Mouse (Mus musculus) embryonic stem cell, embryonic (primary cell): ENCODE results near the gene Themis2.

ENCODE experiments used
- CTCF ChIA-PET, 4 experiments: fragments of 300-600 bp in 2 of 4; fragments of 350-600 bp in 2 of 4; sonication (Branson Sonifier 250); formaldehyde crosslinking; loops; one replicate each; lab custom pipeline; 2022; ENCODE audit warnings: inconsistent platforms in 2 of 4; lab: Charles Lee
- POLR2A ChIA-PET, 4 experiments: fragments of 300-600 bp in 2 of 4; fragments of 350-600 bp in 2 of 4; sonication (Branson Sonifier 250); formaldehyde crosslinking; loops; one replicate each; lab custom pipeline; 2022; ENCODE audit warnings: antibody characterized with exemption in 4 of 4, inconsistent platforms in 1 of 4; lab: Charles Lee

The Themis2 gene

DNA sequence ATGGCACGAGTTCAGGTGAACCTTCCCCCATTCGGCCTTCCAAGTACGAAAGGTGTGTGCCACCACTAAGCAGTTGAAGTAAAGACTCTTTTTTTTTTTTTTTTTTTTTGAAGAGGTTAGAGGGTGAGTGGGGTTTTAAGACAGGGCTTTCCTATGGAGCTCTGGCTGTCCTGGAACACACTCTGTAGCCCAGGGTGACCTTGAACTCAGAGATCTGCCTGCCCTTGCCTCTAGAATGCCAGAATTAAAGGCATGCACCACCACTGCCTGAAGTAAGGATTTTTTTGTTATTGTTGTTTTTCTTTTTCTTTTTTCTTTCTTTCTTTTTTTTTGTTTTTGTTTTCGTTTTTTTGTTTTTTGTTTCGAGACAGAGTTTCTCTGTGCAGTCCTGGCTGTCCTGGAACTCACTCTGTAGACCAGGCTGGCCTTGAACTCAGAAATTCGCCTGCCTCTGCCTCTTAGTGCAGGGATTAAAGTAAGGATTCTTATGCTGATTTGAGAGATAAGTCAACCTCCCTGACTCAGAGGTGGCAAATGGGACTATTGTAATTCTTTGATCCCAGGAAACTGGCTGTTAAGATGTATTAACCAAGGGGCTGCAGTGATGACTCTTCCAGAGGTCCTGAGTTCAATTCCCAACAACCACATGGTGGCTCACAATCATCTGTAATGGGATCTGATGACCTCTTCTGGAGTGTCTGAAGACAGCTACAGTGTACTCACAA lies 46.8 kb downstream of the Themis2 start:
- POLR2A ChIA-PET: interaction anchor here (0.6 to 4.7 kb wide), 18 partner anchors 8 to 241 kb away, joined by 3 to 178 read pairs (median 4); partner anchors contain the start of genes Ppp1r8 (in 2 of the 4), Rpa2 (in 1 of the 4), Smpdl3b (in 1 of the 4) and Xkr8 (in 1 of the 4)
- CTCF ChIA-PET: interaction anchor here in 3 of 4 experiments (0.6 to 0.7 kb wide), 4 partner anchors 16 to 181 kb away, joined by 3 to 7 read pairs (median 3); no protein-coding TSS in a partner anchor

DNA sequence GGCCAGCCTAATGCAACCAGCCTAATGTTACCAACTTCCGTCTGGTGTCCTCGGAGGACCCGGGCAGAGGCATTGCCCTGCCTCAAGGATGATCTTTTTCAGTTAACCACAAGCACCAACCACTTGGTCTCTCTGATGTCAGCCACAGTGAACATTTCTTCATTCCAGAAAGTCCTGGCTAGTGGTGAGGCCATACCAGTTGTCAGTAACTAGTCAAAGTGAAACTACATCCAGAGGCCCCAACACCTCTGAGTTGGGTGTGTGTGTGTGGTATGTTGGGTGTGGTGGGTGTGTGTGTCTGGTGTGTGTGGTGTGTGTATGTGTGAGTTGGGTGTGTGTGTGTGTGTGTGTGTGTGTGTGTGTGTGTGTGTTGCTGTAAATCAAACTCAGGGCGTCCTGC lies 47.4 kb downstream of the Themis2 start:
- CTCF ChIA-PET: no interaction called here
- POLR2A ChIA-PET: interaction anchor here (0.6 to 19.3 kb wide), 19 partner anchors 6 to 240 kb away, joined by 3 to 244 read pairs (median 4); partner anchors contain the start of genes Ppp1r8 (in 2 of the 4), Smpdl3b (in 2 of the 4) and Sesn2 (in 1 of the 4)

DNA sequence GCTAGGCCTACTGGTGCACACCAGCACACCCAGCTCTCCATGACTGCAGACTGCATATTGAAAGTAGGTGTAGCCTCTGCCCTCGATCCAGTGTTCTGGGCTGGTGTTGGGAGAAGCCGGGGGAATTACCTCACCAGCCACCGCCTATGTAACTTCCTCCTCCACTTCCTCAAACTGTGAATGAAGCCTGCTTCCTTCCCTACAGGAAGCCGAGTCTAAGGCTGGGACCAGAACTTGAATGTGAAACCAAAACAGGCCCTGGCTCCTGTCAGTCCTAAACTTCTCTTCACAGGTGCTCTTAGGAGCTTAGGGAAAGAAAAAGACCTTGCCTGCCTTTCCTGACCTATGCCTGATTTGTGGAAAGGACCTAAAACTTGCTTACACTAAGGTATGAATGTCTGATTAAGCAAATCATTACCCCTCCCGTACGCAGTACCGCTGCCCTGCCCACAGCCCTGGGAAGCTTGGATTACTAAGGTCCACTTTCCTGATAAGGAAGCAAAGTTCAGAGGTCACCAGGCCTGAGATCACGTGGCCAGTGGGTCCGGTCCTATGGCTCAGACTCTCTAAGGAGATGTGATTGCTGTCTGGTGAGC lies 48.4 kb downstream of the Themis2 start:
- POLR2A ChIA-PET: interaction anchor here in 3 of 4 experiments (0.6 to 19.3 kb wide), 23 partner anchors 7 to 238 kb away, joined by 3 to 244 read pairs (median 4); partner anchors contain the start of genes Ppp1r8 (in 2 of the 3), Rpa2 (in 2 of the 3), Smpdl3b (in 2 of the 3) and Sesn2 (in 1 of the 3)
- CTCF ChIA-PET: interaction anchor here in 1 of 4 experiments (0.6 to 0.8 kb wide), 2 partner anchors 77 to 326 kb away, joined by 3 to 4 read pairs; no protein-coding TSS in a partner anchor

DNA sequence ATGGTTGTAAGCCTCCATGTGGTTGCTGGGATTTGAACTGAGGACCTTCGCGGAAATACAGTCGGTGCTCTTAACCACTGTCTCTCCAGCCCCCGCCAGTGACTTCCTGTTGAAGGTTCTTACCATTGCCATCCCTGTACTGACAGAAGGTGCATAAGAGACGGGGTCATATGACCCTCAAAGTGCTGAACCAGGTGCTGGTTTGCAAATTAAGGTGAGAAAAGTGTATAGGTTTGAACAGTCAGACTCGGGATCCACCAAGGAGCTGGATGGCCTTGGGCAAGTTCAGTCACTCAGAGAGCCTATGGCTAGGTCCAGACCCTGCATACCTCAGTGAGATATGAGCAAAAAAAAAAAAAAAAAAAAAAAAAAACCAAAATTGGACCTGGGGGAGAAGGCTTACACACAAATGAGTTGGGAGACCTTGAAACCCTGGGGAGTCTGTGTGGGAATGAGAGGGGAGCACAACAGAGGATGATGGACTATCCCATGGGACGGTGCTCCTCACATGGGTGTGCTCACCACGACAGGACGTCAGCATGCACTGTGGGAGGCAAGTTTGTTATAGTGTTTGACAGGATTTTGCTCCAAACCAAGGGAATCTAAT lies 49.2 kb downstream of the Themis2 start:
- POLR2A ChIA-PET: interaction anchor here (0.6 to 19.3 kb wide), 22 partner anchors 8 to 391 kb away, joined by 3 to 244 read pairs (median 4); partner anchors contain the start of genes Smpdl3b (in 2 of the 4), Ppp1r8 (in 1 of the 4) and Rpa2 (in 1 of the 4)
- CTCF ChIA-PET: interaction anchor here in 1 of 4 experiments (0.8 kb wide), 1 partner anchor 77 kb away, joined by 4 read pairs; no protein-coding TSS in a partner anchor

- CTCF ChIA-PET: interaction anchor here in 2 of 4 experiments (0.9 to 1.1 kb wide), 2 partner anchors 13 to 79 kb away, joined by 3 read pairs; partner anchors contain the start of gene Smpdl3b (in 1 of the 2)
These were observed 51.9 kb downstream of the Themis2 start for GRCm38 (mm10) chr4:132743992-132744911.

DNA sequence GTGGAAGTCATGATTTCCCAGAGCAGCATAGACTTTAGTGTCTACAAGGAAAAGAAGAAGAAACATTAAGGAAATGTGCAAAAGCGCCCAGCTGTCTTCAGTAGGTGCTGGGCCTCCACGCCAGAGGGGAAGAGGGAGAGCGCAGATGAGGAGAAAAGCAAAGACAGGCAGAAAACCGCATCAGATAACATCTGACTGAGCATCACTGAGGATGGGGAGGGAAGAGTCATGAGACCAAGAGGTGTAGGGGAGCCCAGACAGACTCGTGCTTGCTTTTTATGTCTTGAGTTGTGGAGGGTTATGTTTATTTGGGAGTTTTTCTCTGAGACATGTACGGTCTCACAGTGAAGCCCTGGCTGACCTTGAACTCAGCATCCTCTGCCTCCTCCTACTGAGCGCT lies 54.7 kb downstream of the Themis2 start:
- CTCF ChIA-PET: interaction anchor here in 1 of 4 experiments (0.6 kb wide), 1 partner anchor 449 kb away, joined by 3 read pairs; no protein-coding TSS in a partner anchor
- POLR2A ChIA-PET: interaction anchor here (0.6 to 26.2 kb wide), 8 partner anchors 8 to 148 kb away, joined by 3 to 562 read pairs (median 4); partner anchors contain the start of genes Rpa2 (in 3 of the 4), Smpdl3b (in 1 of the 4) and Xkr8 (in 1 of the 4)

More at GRCm38 (mm10) chr4:132743992-132744911, 51.9 kb downstream of the Themis2 start:
- POLR2A ChIA-PET: interaction anchor here in 2 of 4 experiments (1.4 to 26.2 kb wide), 4 partner anchors 9 to 30 kb away, joined by 4 to 562 read pairs (median 134); partner anchors contain the start of genes Rpa2 (in 1 of the 2), Smpdl3b (in 1 of the 2) and Xkr8 (in 1 of the 2)

DNA sequence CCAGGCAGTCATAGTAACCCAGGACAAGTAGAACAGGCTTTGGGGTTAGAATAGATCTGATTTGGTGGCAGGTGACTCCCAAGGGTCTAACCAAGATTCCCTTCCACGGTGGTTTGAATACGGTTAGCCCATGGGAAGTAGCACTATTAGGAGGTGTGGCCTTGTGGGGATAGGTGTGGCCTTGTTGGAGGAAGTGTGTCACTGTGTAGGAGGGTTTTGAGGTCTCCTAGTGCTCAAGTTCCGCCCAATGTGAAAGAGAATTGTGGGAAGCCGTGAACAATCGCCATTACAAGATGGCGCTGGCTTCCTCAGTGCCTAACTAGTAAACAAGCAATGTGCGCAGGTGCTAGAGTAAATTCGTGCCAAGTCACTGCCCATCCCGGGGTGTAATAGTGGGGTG lies 59.0 kb downstream of the Themis2 start:
- ChIA-PET CTCF (interaction anchor here in 1 of 4 experiments (1.2 kb wide), 1 partner anchor 31 kb away, joined by 3 read pairs; the partner anchor contains the start of gene Rpa2), POLR2A (interaction anchor here in 3 of 4 experiments (0.6 to 26.2 kb wide), 31 partner anchors 9 to 981 kb away, joined by 3 to 562 read pairs (median 4); partner anchors contain the start of genes Rpa2 (in 2 of the 3), Ppp1r8 (in 1 of the 3), Rcc1 (in 1 of the 3) and Smpdl3b (in 1 of the 3))

DNA sequence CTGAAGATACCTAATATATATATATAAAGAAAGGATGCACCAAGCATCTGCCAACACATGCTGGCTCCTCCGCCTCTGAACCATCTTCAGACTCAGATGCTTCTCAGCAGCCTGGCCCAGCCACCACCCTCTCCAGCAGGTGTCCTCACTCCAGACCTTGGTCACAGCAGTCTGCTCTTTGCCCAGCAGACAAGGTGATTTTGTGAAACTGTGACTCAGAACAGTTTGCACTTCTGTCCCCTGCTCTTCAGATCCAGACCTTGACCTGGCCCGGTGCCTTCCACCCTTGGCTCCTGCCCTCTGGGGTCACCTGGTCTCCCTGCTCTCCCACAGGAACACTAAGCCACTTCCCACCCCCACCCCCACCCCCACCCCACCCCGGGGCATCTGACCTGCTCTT lies 60.3 kb downstream of the Themis2 start:
- CTCF ChIA-PET: interaction anchor here in 3 of 4 experiments (0.6 to 2.0 kb wide), 5 partner anchors 45 to 107 kb away, joined by 3 to 8 read pairs (median 3); no protein-coding TSS in a partner anchor
- POLR2A ChIA-PET: interaction anchor here (0.5 to 26.2 kb wide), 54 partner anchors 8 to 1200 kb away, joined by 3 to 562 read pairs (median 4); partner anchors contain the start of genes Ppp1r8 (in 2 of the 4), Rpa2 (in 2 of the 4), Atpif1 (in 1 of the 4) and Sesn2 (in 1 of the 4)

- CTCF ChIA-PET: interaction anchor here in 3 of 4 experiments (0.6 to 2.0 kb wide), 5 partner anchors 28 to 107 kb away, joined by 3 to 7 read pairs (median 3); no protein-coding TSS in a partner anchor
These were observed 60.8 kb downstream of the Themis2 start for GRCm38 (mm10) chr4:132735389-132735788.

DNA sequence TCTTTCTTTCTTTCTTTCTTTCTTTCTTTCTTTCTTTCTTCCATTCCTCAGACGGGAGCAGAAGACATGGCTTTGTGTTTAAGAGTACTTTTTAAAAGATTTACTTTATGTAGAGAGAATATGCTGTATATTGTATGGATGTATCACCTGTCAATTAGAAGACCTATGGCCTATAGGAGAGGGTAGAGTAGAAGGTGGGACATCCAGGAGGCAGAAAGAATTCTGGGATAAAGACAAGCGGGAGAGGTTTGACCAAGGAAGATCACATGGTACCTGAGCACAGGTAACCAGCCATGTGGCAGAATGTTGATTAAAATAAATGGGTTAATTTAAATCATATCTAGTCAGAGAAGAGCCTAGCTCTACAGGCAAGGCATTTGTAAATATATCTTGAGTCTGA lies 61.4 kb downstream of the Themis2 start:
- ChIA-PET CTCF (interaction anchor here in 2 of 4 experiments (1.0 to 2.0 kb wide), 6 partner anchors 28 to 188 kb away, joined by 3 to 7 read pairs (median 6); partner anchors contain the start of gene Fam76a (in 1 of the 2)), POLR2A (interaction anchor here (0.6 to 26.2 kb wide), 29 partner anchors 9 to 272 kb away, joined by 3 to 562 read pairs (median 5); partner anchors contain the start of genes Rpa2 (in 2 of the 4), Smpdl3b (in 2 of the 4), Atpif1 (in 1 of the 4) and Med18 (in 1 of the 4))

More at GRCm38 (mm10) chr4:132735389-132735788, 60.8 kb downstream of the Themis2 start:
- POLR2A ChIA-PET: interaction anchor here (0.5 to 26.2 kb wide), 41 partner anchors 7 to 1200 kb away, joined by 3 to 562 read pairs (median 4); partner anchors contain the start of genes Ppp1r8 (in 2 of the 4), Rpa2 (in 2 of the 4), Atpif1 (in 1 of the 4) and Smpdl3b (in 1 of the 4)

GRCm38 (mm10) chr4:132733071-132733770 lies 63.0 kb downstream of the Themis2 start:
- CTCF ChIA-PET: interaction anchor here (0.5 to 2.9 kb wide), 13 partner anchors 17 to 765 kb away, joined by 3 to 7 read pairs (median 3); no protein-coding TSS in a partner anchor
- POLR2A ChIA-PET: interaction anchor here in 3 of 4 experiments (0.5 to 26.2 kb wide), 38 partner anchors 8 to 785 kb away, joined by 3 to 562 read pairs (median 3); partner anchors contain the start of genes Rpa2 (in 3 of the 3), Smpdl3b (in 3 of the 3), Med18 (in 1 of the 3) and Ppp1r8 (in 1 of the 3)

GRCm38 (mm10) chr4:132732148-132732684 lies 64.0 kb downstream of the Themis2 start, which contains the start of gene Xkr8:
TSS of gene Xkr8 (minus strand) at chr4:132732546.
- POLR2A ChIA-PET: interaction anchor here (0.6 to 26.2 kb wide), 18 partner anchors 9 to 786 kb away, joined by 3 to 562 read pairs (median 3); partner anchors contain the start of genes Rpa2 (in 1 of the 4), Sesn2 (in 1 of the 4) and Smpdl3b (in 1 of the 4)
- CTCF ChIA-PET: interaction anchor here (0.5 to 2.9 kb wide), 9 partner anchors 8 to 593 kb away, joined by 3 to 7 read pairs (median 3); no protein-coding TSS in a partner anchor
